Mouse (Mus musculus) kidney, adult 11 months (tissue): ENCODE measurements around the gene Asic2.
"Not testable (repeated sequence)": the region's sequence is repeated elsewhere in the genome, so short reads cannot be mapped to it uniquely, and the experiment has no call there.

ENCODE experiments used
- DNase-seq: peaks from one replicate; pipeline ENCODE4 v3.0.0; 2022

The Asic2 gene

GRCm38 (mm10) chr11:81272677-81273418 lies 695.4 kb downstream of the Asic2 start:
- DNase-seq, result no peak

DNA sequence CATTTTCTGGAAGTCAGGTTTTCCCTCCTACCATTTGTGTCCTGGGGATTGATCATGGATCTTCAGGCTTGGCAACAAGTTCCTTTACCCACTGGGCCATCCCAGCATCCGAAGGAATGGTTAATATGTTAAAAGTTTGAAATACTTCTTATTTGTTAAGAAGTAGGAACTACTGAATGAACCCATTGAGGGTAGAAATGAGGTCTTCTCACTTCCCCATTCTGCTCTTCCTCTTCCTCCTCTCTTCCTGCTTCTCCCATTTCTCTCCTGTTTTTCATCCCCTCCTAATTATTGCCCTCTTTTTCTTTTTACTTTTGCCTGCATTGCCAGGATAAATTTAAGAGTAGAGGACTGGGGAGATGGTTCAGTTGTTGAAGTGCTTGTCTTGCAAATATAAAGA lies 696.8 kb downstream of the Asic2 start:
- no peak for DNase-seq

- no peak for DNase-seq
Observed at GRCm38 (mm10) chr11:81270518-81270917, 697.7 kb downstream of the Asic2 start.

- no peak for DNase-seq
Observed at GRCm38 (mm10) chr11:81263757-81264156, 704.5 kb downstream of the Asic2 start.

- no peak for DNase-seq
Observed at GRCm38 (mm10) chr11:81263193-81263592, 705.1 kb downstream of the Asic2 start.

- DNase-seq, result no peak
Observed at GRCm38 (mm10) chr11:81261259-81261658, 707.0 kb downstream of the Asic2 start.

GRCm38 (mm10) chr11:81241183-81241582 lies 727.1 kb downstream of the Asic2 start:
- DNase-seq, result not testable (repeated sequence)

DNA sequence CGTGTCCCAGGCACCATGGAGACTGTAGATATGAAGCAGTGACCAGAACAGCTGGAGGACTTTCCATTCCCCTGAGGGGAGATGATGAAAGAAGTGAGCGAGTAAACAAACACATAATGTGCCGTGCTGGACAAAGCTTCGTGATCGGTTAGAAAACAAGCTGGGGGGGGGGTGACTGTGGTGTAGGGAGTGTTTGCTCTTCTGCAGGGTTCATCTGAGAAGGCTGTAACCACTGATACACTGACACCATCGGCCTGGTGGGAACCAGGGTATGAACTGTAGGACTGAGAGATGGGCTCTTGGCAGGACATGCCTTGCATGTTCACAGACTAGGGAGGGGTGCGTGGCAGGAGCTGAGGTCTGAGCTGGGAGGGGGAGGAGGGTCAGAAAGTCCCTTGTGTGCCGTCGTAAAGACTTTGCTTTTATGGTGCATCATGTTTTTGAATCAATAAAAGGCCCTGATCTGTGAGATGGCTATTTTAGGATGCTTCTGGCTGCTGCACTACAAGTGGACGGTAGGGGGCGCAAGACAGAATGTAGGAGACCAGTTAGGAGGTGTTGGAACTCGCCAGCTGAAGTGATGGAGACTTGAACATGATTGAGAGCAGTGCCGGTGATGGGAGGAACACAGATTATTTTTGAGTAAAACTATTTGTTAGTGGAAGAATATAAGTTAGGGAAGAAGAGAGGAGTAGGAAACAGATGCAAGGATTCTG lies 728.1 kb downstream of the Asic2 start:
- DNase-seq, result no peak

GRCm38 (mm10) chr11:81239091-81239490 lies 729.2 kb downstream of the Asic2 start:
- no peak for DNase-seq

DNA sequence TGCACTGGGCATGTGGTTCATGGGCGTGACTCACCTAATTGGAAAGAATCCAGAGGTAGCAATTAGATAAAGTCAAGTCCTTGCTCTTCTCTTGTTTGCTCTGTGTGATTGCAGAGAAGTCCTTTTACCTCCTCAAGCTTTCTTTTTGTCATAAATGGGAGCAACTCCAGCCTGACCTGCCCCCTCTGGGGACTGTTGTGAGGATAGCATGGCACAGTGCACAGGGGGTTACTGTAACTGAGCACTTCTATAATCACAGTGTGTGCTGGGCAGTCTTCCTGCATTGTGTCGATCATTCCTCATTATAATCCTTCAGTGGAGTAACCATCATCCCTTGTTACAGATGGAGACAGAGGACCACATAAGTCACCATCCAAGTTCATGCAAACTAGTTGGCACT lies 732.2 kb downstream of the Asic2 start:
- no peak for DNase-seq

- DNase-seq, result no peak
Observed at GRCm38 (mm10) chr11:81223361-81223760, 744.9 kb downstream of the Asic2 start.

- no peak for DNase-seq
Observed at GRCm38 (mm10) chr11:81220786-81221185, 747.5 kb downstream of the Asic2 start.

DNA sequence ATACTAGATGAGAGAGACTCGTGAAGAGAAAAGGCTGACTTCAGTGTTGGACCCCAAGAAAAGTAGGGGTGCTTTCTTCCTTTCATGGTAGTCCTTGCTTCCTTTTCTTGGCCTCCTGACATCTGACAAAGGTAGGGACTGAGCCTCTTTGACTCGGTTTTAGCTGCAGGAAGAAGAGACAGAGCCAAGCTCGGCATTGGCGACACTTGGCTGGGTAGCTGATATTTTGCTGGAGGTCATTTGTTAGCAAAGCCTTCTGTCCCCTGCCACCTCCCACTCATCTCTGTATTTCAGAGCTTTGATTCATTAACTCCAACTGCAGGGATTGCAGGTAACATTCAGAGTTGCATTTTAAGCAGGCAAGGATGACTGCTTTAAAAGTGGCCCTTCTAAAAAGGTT lies 762.8 kb downstream of the Asic2 start:
- DNase-seq, result no peak

GRCm38 (mm10) chr11:81202578-81202977 lies 765.7 kb downstream of the Asic2 start:
- DNase-seq, result no peak

- no peak for DNase-seq
Observed at GRCm38 (mm10) chr11:81193856-81194255, 774.4 kb downstream of the Asic2 start.

- no peak for DNase-seq
Observed at GRCm38 (mm10) chr11:81192155-81192554, 776.1 kb downstream of the Asic2 start.

DNA sequence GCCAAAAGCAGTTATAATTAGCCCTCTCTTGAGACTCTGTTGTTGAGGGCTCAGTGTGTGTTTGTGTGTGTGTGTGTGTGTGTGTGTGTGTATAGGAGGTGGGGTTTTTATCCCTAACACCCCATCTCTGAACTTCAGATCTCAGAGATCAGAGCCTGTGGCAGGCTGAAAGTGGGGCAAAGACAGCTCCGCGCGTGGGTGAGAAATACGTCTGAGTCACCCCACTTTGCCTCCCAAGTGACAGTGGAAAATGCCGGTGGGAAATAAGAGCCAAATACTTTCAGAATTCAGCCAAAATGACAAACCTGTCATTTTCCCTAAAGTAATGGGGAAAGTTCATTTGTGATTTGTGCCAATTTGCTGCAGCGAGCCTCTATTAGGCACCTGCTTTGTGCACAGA lies 779.2 kb downstream of the Asic2 start:
- no peak for DNase-seq

- DNase-seq, result no peak
Observed at GRCm38 (mm10) chr11:81187851-81188250, 780.4 kb downstream of the Asic2 start.

- DNase-seq, result no peak
Observed at GRCm38 (mm10) chr11:81184721-81185120, 783.5 kb downstream of the Asic2 start.

DNA sequence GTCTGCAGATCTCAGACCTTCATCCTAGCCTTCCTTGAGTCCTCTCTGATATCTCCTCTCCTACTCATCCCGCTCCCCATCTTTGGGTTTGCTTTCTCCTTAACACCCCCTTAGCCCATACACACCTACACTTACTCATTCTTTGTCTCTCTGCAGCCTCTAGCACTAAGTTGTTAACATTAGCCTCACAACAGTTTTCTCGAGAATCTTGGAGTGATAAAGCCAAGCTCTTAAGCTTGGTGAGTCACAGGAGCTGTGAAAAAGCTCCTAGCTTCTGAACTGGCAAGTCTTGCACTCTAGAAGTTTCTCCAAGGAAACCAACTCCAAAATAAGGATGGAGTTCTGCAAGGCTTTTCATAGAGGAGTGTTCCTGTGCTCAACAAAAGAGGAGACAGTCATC lies 803.4 kb downstream of the Asic2 start:
- DNase-seq, result no peak

DNA sequence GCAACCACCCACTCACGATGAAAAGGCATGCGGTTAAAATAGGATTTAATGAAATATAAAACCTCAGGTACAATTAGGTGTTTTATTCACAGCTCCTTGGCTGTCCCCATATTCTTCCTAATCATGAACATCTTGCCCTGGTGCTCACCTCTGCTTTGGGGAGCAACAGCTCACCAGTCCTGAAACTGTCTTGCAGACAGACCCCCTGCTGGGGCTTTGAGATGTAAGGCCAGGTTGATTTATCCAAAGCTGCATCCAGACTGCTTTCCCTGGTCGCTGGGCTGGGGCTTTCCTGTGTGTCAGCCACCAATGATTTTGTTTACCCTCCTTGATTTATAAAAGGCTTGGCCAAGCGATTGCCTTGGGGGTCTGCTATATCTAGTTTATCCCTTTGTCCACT lies 805.2 kb downstream of the Asic2 start:
- no peak for DNase-seq

DNA sequence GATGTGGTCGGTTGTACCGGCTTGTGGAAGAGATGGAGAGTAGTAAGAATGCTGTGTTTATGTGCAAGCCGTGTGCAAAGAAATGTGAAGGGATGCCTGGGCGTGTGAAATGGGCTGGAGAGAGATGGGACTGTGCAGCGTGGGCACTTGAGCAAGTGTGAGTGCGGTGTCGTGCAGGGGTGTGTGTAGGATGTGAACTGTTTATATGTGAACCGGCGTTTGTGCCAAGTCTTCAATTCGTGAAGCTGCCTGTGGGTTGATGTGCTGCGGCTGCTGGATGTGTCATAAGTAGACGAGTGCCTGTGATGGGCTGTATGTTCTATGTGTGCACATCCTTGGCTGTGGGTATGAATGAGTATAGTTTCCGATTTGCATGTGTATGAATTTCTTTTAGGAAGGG lies 814.4 kb downstream of the Asic2 start:
- DNase-seq, result no peak

DNA sequence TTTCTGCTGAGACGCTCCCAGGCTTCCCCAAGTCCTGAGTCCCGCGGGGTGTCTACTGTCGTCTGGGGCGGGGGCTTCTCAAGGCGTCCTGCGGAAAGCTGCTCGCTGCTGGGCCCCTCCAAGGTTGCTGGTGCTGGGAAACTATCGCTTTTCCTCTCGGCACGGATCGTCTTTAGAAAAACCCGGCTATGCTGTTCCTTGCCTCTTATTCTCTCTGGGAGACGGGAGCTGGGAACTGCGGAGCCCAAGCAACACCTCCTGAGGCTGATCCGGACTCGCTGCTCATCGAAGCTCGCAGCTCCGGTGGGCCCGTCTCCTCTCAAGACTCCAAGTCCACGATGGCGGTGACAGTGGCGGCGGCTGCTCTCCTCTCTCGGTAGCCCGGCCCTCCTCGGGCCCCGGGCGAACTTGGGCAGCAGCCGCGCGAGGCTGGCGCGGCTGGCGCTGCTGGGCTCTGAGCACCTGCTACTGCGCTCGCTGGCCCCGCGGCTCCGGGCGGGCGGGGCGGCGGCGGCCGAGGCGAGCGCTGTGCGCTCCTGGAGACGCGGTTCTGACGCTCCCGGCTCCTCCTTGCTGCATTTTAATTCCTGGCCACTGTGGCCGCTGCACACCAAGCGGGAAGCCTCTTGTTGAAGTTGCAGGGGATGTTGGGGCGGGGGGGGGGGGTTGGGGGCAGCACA lies 815.0 kb downstream of the Asic2 start:
- DNase-seq, result no peak
